Mouse (Mus musculus) embryo, embryonic 11.5 days (tissue): ENCODE results near the gene Eps8l3.
"Not testable (repeated sequence)": the region's sequence is repeated elsewhere in the genome, so short reads cannot be mapped to it uniquely, and the experiment has no call there.

Experiments used
- DNase-seq: peaks from one replicate; pipeline ENCODE4 v3.0.0-alpha.2; 2012; ENCODE audit warnings: low read depth, low spot score

Eps8l3 gene

GRCm38 (mm10) chr3:107853232-107854181, 23.5 kb upstream of the Eps8l3 start:
- no peak for DNase-seq

- DNase-seq: no peak
These were observed 21.7 kb upstream of the Eps8l3 start for GRCm38 (mm10) chr3:107855368-107855767.

- no peak for DNase-seq
These were observed 19.4 kb upstream of the Eps8l3 start for GRCm38 (mm10) chr3:107857646-107858045.

GRCm38 (mm10) chr3:107861483-107861882, 15.5 kb upstream of the Eps8l3 start:
- not testable (repeated sequence) for DNase-seq

GRCm38 (mm10) chr3:107862471-107862870, 14.6 kb upstream of the Eps8l3 start:
- no peak for DNase-seq

GRCm38 (mm10) chr3:107863471-107863870, 13.6 kb upstream of the Eps8l3 start:
- DNase-seq: no peak

DNA sequence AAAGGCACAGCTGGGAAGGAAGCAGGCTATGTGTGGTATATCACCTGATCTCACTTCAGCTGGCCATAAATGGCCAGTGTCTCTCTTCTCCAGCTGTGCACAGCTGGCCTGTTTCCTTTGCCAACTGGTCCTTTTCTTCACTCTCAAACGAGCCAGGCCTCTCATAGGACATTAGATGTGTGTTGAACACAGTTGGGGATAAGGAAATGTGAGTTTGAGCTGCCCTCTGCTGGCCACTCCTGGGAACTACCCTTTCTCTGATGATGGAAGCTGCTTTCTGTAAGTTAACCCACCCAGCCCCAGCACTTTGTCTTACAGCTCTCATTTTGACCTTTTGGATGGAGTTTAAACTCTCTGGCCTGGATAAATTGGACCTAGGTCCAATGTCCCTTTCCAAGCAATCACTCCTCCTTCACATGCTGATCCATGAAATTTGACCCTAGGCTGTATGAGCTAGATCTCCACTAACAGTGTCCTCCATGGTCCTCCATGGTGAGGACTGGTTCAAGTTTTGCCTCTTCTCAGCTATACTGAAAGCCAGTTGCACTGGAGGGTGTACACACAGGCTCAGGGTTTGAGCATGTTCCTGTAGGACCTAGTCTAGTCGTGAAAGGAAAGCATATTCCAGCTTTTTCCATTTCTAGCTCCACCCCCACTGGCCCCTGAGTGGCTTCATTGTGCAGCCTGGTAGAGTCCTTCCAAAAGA, 13.0 kb upstream of the Eps8l3 start:
- peak; percentile 81 for DNase-seq

- no peak for DNase-seq
These were observed 11.5 kb upstream of the Eps8l3 start for GRCm38 (mm10) chr3:107865364-107866091.

DNA sequence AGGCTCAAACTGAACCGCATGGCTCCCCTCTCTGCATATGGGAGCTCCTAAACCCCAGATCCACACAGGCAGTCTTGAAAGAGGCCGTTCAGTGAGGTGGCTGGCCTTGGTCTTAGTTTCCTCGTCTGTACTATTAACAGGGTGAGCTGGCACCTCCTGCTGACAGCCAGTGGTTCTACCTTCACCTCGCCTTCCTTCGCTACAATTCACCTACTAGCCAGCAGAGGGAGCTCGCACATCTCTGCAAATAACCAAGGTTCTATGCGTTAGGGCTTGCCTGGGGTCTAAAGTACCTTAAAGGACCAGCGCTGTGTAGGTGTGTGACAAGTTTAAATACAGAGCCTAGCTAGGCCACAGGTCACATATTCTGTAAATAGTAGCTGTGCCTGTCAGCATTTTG, 9.9 kb upstream of the Eps8l3 start:
- DNase-seq: peak; percentile 85

GRCm38 (mm10) chr3:107868452-107868851, 8.6 kb upstream of the Eps8l3 start:
- DNase-seq: no peak

DNA sequence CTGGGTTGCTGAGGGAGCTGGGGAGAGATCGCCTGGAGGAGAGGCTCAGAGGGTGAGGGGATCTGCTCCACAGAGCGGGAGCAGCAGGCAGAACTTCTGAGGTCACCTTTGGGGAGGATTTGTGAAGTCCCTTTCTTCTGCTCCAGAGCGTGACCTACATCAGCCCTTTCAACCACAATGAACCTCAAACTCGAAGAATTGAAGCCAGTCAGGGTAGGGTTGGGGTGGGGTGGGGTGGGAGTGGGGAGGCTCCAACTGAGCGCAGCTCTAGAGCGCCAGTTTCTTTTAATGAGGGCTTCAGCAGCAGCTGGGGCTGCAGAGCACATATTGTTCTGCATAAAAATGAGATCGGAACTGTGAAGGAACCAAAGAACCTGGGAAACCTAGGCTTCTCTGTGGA, 7.9 kb upstream of the Eps8l3 start:
- no peak for DNase-seq

DNA sequence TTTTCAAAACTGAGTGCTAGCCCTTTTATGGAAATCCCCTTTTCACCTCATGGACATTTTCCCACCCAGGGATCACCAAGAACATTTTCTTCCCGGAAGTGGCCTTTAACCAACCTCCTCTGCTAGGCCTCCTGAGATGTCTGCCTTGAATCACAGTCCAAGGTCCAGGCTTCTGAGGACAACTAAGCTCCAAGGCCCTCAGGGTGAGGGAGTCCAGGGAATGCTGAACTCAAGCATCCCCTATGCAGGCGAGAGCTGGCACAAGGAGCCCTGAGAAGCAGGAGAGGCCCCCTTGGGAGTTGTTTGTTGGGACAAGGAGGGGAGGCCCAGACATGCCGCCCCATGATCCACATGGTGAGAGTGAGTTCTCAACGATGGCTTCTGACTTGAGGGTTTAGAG, 7.1 kb upstream of the Eps8l3 start:
- DNase-seq: no peak

DNA sequence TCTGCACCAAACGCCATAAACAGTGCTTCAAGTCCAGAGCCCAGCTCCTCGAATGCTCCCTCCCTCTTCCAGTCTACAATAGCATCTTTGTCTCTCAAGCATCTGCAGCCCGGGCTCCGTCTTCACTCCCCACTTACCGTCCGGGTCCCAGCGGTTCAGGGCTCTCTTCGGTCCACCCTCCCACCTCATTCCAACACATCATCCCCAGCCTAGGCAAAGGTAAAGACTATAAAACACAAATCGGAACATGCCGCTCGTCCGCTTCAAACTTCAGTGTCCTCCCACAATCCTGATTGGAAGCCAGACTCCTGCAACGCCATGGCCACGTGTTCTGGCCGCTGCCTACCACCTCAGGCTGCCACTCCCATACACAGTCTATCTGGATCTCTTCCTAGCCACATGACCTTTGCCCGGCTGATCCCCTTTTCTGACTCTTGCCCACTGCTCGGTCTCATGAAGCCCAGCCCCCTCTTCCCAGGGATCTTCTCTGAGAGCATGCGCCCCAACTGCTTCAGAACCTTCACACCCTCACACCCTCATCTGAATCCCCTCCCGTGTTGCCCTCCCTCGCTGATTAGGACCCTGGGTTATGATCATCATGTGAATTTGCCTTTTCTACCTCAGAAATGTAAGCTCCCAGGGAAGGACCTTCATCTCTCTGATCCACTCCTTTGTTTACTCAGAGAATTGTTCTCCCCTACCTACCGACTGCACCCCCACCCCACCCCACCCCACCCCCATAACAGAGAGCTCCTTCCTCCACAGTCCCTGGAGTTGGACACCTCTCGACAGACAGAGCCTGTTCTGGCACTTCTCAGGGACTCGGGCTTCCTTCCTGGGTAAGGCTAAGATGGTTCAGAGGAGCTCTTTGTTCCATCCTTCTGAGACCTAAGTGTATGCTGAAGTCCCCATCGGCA, 3.4 kb upstream of the Eps8l3 start:
- no peak for DNase-seq

DNA sequence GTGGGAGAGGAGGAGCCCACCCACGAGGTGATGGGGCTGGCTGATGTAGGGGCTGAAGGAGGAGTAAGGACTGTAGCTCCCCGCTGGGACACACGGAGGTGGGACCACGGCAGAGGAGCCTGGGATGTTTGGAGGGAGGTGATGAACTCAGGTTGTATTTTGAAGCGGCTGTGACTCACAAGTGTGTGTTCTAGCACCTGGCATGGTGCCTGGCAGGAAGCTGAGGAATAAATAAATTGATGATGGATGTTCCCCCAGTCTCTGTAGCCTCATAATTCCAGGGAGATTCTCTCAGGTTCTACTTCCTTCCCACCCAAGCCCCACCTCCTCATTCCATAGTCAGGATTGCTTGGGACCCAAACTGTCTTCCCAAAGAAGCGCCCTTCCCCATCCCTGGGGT, 1.8 kb upstream of the Eps8l3 start:
- DNase-seq: no peak

GRCm38 (mm10) chr3:107877747-107878736, 1.0 kb downstream of the Eps8l3 start:
- no peak for DNase-seq

DNA sequence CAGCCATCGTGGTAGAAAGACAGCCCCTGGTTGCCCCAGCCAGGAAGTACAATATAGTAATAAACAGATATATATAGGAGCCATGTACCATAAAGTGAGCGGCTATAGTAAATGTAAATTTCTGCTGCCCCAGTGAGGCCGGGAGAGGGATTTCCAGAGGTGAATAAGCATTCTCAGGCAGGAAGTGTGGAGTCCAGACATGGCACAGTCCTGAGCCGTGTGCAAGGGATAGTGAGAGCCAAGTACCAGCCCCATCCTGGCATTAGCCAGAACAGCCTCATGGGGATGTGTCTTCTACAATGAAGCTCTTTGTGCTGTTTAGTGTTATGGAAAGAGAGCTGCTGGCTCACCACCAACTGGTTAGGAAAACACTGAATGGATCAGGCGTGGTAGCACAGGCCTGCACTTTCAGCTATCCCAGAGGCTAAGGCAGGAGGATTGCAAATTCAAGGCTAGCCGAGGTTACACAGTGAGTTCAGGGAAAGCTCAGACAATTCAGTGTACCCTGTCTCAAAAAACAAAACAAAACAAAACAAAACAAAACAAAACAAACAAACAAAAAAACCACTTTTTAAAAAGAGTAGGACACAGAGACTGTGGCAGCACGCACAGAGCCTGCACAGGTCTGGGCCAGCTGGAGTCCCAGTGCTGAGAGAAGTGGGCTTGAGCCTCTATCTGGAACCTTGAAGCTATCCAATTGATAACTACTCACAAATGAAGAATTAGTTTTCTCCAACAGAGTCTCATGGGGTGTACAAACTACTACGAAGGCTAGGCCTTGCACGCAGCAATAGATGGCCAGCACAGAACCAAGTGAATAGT, 10.9 kb downstream of the Eps8l3 start:
- no peak for DNase-seq

GRCm38 (mm10) chr3:107889236-107889635, 12.2 kb downstream of the Eps8l3 start:
- not testable (repeated sequence) for DNase-seq

DNA sequence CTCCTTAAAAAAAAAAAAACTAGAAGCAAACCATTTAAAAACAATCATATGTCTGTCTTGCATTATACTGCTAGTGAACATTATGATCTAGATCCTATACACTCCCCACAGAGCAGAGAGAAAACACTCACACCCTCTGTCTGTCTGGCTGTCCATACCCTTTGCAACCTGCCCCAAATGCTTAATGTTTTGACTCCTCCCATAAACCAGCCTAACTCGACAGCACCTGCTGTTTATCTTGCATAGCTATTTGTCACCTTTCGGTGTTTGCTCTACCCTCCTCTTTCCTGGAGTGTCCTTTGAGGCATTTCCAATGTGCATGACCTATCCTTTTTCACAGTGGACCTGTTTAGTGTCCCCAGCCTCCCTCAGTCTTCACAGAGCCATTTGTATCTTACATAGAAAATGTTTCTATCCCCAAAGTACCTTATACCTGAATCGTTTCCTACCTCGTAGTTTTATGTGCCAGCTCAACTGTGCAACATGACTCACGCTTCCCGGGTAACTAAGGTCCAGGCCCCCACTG, 18.2 kb downstream of the Eps8l3 start:
- DNase-seq: no peak
